Mouse (Mus musculus): Measurements from ENCODE around the gene Slc25a12.
"Not testable (repeated sequence)": the region's sequence is repeated elsewhere in the genome, so short reads cannot be mapped to it uniquely, and the experiment has no call there.

Slc25a12 gene

DNA sequence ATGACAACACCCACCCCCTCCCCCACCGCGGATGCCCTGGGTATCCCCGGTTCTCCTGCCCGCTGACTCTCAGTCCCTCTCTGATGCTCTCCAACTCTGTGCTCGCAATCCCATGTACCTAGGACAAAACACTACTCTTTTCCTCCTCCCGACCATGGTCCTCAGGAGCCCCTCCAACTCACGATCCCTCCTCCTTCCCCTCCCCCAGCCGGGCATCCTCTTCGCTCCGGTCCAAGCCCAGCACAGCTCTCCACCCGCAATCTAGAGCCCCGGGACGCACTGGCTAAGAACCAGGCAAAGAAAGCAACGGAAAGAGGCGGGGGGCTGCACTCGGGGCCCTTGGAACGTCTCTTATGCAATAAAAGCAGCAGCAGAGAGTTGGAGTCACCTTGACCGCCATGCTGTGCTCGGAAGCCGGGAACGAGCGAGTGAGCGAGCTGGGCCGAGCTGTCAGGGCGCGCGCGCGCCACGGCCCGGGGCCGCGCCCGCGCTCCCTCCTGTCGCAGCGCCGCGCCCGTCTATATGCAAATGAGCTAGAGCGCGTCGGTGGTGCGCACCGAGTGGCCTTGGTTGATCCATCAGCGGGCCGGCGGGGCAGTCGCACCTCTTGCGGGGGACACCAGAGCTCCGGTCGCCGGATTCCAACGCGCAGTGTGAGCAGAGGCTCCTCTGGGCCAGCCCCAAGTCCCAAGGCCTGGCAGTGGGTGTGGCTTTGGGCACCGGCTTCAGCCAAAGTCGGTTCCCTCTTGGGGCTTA lies at the start of gene Slc25a12:
TSS of gene Slc25a12 (minus strand) at position 625 of the 756 bp plus-strand sequence.
- peak; percentile 94 for DNase-seq (ENCODE audit: low read depth, low spot score)

- DNase-seq (ENCODE audit: low read depth, low spot score) = no peak
Measured at GRCm38 (mm10) chr2:71405613-71406012, 38.1 kb upstream of the Slc25a12 start.

DNA sequence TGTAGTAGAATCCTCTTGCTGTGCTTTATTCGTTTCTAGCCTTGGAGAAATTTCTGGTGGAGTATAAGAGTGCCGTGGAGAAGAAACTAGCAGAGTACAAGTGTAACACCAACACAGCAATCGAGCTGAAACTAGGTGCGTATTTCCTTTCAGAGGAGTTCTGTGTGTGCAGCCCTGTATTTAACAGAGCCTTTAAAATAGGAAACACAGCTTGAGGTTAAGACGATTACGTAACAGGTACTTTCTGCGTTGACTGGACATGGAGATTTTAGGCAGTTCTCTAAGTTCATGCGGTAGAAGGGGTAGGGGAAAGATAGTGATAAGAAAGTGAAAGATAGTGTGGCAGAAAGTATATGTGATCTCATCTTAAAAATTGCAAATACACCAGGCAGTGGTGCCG lies 22.3 kb upstream of the Slc25a12 start:
- DNase-seq (ENCODE audit: low read depth, low spot score) = no peak

DNA sequence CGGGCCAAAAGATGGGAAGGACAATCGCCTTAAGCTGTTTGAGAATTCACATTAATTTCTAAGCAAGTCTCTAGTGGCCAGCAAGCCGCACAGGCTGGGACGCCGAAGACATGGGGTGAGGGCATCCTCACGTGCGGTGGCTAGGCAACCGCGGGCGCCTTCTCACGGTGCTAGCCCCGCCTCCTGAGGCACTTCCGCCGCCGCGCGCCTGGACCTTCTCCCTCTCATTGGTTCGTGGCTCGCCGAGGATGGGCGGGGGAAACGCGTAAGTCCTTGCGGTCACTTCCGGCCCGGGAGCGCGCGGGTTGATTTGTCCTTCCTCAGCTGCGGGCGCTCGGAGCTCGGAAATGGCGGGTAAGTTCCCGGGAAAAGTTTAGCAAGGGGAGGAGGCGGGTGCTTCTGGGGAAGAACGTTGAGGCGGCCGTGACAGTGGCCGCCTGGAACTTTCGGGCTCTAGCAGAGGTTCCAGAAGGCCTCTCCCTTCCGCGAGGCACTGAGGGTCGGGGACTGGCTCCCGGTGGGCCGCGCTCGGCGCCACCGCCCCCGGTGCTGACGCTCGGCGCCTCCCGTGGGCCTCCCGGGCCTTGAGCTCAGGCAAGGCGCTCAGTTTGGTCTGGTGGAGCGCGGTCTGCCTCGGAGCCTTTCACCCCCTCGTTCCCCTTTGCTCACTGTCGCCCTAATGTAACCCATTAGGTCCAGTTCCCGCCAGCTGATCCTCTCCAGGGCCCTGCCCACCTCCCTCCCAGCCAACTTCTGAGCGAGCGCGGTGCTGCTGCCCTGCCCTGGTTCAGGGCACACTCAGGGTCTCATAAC lies 21.6 kb upstream of the Slc25a12 start, which contains the start of gene Hat1:
TSS of gene Hat1 (plus strand) at position 8 of the 813 bp plus-strand sequence.
- DNase-seq (ENCODE audit: low read depth, low spot score) = peak; percentile 99

GRCm38 (mm10) chr2:71387766-71388165 lies 20.2 kb upstream of the Slc25a12 start:
- DNase-seq (ENCODE audit: low read depth, low spot score) = peak; percentile 81

DNA sequence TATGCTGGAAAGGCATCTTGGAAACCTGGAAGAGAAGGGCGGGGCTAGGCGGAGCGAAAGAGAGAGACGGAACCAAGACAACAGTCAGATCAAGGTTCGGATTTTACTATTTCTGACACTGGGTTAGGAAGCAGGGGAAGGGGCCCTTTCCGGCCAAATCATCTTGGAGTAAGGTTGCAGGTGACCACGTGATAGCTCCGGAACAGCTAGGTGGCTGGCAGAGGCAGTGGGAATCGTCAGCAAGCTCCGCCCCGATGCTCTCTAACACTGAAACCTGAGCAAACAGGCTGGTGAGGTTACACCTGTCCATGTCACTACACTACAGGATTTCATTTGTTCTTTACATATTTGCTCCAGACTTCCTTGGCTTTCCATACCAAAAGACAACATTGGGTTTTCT lies 16.3 kb upstream of the Slc25a12 start:
- peak; percentile 86 for DNase-seq (ENCODE audit: low read depth, low spot score)

DNA sequence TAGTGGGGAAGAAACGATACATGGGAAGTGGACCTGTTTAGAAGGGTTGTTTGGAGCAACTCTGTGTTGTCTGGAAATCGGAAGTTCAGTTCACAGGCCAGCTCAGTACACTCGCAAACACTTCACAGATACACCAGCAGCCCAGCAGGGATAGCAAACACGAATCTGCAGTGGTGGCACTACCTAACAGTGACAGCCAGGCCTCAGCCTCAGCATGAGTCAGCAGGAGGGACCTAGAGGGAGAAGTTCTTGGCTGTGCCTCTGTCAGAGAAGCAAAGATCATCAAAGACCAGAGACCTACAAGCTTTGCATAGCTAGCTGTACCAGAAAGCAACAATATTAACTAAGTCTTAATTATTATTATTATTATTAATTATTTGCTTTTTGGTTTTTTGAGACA lies 14.4 kb upstream of the Slc25a12 start:
- peak; percentile 45 for DNase-seq (ENCODE audit: low read depth, low spot score)

GRCm38 (mm10) chr2:71377426-71377825 lies 9.9 kb upstream of the Slc25a12 start:
- no peak for DNase-seq (ENCODE audit: low read depth, low spot score)

- DNase-seq (ENCODE audit: low read depth, low spot score) = peak; percentile 91
Measured at GRCm38 (mm10) chr2:71376433-71376906, 8.9 kb upstream of the Slc25a12 start.

GRCm38 (mm10) chr2:71374275-71375155 lies 7.0 kb upstream of the Slc25a12 start:
- no peak for DNase-seq (ENCODE audit: low read depth, low spot score)

DNA sequence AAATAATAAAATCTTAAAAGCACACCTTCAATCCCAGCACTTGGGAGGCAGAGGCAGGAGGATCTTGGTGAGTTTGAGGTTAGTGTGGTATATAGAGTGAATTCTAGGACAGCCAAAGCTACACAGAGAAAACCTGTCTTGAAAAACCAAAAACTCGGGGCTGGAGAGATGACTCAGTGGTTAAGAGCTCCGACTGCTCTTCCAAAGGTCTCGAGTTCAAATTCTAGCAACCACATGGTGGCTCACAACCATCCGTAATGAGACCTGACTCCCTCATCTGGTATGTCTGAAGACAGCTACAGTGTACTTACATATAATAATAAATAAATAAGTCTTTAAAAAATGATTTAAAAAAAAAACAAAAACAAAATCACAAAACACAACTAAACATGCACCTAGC lies 4.7 kb upstream of the Slc25a12 start:
- not testable (repeated sequence) for DNase-seq (ENCODE audit: low read depth, low spot score)

DNA sequence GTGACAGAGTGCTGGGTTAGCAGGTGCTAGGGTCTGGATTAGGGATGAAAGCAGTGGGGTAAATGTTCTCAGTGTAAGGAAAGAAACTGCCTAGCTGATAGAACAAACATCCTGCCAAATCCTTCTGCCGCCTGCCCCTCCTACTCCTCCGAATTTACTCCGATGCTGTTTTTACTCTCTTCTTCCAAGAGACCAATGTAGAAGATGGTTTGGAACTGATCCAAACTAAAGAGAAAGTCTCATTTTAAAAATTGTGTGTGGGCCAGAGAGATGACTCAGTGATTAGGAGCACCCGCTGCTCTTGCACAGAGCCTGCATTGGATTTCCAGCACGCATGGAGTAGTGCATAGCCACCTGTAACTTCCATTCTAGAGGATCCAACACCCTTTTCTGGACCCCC lies 4.2 kb upstream of the Slc25a12 start:
- DNase-seq (ENCODE audit: low read depth, low spot score) = no peak

GRCm38 (mm10) chr2:71368086-71368485 lies 537 bp upstream of the Slc25a12 start:
- DNase-seq (ENCODE audit: low read depth, low spot score) = no peak

- DNase-seq (ENCODE audit: low read depth, low spot score) = no peak
Measured at GRCm38 (mm10) chr2:71366618-71367124, 878 bp downstream of the Slc25a12 start.

DNA sequence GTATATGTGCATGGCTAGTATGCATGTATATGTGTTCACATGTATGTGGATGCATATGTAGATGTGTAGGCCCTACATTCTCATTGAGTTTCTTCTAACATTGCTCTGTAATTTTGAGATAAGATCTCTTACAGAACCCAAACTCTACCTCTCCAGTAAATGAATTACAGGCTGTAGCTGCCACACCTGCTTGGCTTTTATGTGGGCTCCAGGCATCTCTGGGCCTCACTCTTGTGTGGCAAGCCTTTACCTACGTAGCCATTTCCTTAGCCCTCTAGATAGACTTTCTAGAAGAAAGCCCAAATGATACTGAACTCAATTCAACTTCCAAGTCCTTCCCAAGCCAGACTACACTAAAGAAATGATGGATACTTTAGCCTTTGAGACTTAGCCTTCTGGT lies 7.4 kb downstream of the Slc25a12 start:
- DNase-seq (ENCODE audit: low read depth, low spot score) = peak; percentile 12

DNA sequence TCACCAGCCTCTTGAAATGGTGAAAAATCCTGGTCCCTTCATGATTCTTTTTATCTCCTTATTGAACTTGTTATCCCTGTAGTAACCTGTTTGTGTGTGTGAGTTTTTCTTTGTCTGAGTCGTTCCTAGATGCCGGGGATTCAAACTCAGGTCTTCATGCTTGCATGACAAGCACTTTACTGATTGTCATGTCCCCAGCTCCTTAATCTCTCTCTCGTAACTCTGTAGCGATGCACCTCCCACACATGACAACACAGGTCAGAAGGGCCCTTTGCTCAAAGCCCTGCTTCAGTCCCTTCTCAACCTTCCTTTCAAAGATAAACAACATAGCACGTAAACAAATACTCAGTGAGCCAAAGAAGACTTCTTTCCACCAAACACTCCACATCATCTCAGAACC lies 9.2 kb downstream of the Slc25a12 start:
- peak; percentile 72 for DNase-seq (ENCODE audit: low read depth, low spot score)

GRCm38 (mm10) chr2:71354055-71354425 lies 13.5 kb downstream of the Slc25a12 start:
- DNase-seq (ENCODE audit: low read depth, low spot score) = no peak

DNA sequence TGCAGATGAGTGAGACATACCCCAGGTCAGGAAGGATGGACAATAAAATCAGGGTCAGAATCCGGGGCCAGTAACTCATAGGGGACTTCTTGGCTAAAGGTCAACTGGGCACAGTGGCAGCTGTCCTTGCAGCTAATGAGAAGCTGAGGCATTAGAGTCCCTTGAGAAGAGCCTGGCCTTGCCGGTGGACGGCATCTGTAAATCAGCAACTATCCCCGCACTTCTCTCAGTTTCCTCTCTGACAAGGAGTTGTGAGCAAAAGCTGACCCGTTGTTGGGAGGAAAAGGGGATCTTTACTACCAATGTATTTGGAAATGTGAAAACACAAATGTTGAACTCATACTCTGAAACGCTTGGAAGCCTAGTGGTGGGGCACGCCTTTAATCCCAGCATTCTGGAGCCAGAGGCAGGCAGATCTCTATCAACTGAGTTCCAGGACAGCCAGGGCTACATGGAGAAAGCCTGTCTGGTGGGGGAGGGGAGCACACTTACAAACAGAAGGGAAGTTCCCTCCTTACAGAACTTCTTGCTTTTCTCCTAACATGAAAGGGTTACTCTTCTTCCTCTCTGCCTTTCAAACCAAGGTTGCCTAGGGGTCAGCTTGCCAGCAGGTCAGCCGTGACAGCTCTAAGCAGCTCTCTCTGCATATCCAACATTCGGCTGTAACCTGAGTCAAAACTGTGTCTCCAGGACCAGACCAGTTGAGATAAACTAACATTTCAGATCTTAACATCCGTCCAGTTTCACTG lies 14.1 kb downstream of the Slc25a12 start:
- peak; percentile 93 for DNase-seq (ENCODE audit: low read depth, low spot score)

GRCm38 (mm10) chr2:71351727-71351987 lies 15.9 kb downstream of the Slc25a12 start:
- no peak for DNase-seq (ENCODE audit: low read depth, low spot score)

- peak; percentile 84 for DNase-seq (ENCODE audit: low read depth, low spot score)
Measured at GRCm38 (mm10) chr2:71350904-71351726, 16.4 kb downstream of the Slc25a12 start.
